Mouse (Mus musculus): ENCODE results near the gene Zfpl1.

The Zfpl1 gene

DNA sequence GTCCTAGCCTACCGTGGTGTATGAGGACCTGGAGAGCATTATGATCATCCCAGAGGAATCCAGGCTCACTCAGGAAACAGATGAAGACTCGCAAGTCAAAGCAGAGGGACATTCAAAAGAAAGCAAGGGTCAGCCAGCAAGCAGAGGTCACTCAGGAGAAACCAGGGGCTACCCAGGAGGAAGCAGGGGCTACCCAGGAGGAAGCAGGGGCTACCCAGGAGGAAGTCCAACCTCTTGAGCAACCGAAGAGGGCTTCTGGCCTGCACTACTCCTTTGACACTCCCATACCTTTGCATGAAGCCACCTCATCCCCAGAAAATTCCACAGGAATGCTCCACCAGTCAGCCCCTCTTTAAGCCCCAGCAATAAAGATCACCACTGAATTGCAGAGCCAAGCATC, 13.1 kb upstream of the Zfpl1 start:
- DNase-seq (ENCODE audit: low spot score), result no peak

DNA sequence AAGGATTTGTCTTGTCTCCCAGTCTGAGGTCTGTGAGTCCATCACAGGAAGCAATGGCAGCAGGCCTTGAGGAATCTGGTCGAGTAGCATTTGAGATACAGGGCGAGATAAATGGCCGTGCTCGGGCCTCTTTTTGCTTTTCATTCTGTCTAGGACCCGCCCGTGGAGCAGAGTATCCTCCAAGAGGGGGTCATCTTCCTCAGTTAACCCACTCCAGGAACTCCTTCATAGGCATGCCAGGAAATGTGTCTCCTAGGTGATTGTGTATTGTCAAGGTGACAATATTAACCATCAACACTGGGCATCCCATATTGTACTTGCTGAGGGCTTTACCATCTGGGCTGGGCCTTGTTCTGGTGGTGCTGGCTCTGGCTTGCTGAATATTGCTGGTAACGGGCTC, 9.4 kb upstream of the Zfpl1 start, which contains the start of gene AC131692.1:
AC131692.1 (plus strand) TSS at position 301 of the 400 bp plus-strand sequence.
- no peak for DNase-seq (ENCODE audit: low spot score)

DNA sequence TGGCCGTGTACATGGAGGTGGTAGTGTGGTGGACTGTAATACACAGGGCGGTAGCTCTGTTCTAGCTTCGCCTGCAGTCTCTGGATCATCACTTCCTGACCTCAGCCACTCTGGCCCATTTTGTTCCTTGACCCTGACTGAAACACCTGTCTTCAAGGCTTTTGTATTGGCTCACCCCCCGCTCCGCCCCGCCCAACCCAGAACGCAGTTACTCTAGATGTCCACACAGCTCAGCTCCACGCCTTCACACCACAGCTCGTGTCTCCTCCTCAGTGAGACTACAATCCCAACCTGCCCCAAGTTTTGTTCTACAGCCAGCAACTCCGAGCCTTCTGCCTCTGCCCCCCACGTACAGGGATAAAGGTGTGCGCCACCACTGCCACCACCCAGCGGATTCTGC, 4.1 kb upstream of the Zfpl1 start:
- DNase-seq (ENCODE audit: low spot score), result no peak

DNA sequence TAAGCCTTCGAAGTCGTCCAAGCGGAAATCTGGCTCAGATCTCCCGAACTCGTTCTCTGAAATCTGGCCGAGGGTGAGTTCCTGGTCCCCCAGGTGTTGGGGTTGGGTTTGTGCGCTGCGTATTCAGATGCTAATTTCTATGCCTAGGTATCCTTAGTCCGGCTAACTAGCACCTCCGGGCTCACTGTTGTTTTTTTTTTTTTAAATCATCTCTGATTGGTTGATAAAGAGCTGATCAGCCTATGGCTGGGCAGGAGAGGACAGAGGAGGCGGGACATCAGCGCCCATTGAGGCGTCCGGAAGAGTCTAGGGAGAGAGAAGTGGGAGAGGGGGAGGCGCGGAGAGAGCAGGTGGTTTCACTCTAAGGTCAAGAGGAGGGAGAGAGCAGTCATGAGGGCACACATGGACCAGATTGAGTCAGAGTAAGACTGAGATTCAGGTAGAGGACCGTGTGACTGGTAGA, 692 bp upstream of the Zfpl1 start:
- DNase-seq (ENCODE audit: low spot score), result peak; percentile 58

DNA sequence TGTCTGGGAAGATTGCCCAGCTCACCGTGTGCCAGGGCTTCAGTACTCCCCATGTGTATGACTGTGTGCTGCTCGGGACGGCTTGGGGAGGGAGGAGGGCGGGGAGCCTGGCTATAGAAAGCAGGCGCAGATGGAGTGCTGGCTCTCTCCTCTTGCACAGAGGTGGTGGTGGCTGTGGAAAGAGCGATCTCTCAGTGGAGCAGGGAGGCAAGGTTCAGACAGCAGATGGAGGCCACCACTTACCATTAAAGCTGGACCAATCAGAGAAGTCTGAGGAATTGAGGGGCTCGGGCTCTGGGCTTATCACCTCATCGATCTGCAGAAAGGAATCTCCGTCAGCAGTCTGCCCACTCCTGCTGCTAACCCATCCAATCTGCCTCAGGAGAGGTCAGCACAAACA, 2.6 kb downstream of the Zfpl1 start, which contains the start of gene Gm28374:
Gm28374 (minus strand) TSS at position 101 of the 400 bp plus-strand sequence.
- DNase-seq (ENCODE audit: low spot score), result no peak

DNA sequence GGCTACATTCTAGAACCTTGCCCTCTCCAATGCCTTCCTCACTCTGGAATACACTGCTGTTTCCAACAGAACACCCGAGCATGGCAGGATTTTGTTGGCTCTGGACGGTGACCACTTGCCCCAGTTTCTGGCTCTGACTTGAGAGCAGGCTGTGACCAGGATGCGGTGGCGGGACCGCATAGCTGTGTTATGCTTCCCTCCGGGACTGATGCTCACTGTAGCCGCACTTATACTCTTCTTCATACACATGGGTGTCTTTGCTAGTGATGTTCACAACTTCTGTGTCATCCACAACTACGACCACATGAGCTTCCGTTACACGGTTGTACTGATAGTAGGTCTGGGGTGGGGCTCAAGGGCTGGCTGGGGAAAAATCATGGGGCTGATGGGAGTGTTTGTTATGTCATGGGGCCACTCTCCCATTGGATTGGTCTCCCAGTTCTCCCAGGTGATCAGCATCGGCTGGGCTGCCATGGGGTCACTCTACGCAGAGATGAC, 4.7 kb downstream of the Zfpl1 start, which contains the start of gene Tmem262:
Tmem262 (plus strand) TSS at position 51 of the 498 bp plus-strand sequence.
- DNase-seq (ENCODE audit: low spot score), result no peak

DNA sequence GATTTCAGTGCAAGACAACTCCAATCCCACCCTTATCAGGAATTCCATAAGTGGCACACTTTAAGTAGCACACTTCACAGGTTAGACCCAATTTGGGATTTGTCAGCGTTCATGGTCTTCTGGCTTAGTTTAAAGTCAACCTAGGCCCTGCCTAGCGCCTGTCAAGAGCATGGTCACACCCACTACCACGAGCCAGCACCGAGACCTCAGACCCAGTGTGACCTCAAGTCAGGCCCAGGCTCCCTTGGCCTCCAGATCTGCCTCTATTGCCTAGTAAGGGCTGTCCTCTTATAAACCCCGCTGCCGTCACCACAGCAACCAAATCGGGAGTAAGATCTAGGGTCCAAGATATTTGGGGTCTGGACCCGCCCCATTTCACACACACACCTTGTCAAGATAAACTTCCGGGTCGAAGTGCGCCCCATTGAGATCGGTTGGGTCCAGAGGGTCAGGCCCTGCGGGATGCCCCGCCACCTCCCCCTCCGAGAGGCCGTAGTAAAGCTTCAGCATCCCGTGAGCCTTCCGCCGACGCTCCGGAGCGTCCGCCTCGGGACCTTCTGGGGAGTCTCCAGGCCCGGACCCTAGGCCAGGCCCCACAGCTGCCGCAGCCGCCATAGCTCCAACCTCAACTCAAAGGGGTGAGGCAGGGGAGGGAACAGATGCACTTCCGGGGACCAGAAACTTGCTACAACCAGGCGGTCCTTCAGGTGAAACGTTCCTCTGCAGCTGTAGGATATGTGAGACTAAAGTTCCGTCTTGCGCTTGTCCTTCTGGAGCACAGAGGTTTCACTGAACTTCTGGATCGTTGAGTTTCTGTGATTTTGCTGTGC, 8.0 kb downstream of the Zfpl1 start, which contains the start of gene Vps51:
Vps51 (minus strand) TSS at position 668 of the 830 bp plus-strand sequence.
- peak; percentile 84 for DNase-seq (ENCODE audit: low spot score)

DNA sequence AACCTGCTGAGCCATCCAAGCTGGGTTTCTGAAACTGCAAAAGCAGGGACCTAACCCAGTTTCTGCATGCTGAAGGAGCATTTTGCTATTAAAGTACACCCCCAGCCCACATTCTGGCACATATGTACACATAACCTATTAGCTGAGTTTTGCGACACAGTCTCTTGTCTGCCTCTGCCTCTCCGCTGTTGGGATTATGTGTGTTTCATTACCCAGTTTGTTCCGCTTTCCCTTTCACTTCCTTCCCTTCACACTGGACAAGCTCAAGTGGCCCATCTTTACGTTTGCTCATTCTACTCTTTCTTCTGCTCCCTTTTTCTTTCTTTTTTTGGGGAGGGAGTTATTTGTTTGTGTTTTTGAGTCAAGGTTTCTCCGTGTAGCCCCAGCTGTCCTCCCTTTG, 10.9 kb downstream of the Zfpl1 start:
- DNase-seq (ENCODE audit: low spot score), result no peak

DNA sequence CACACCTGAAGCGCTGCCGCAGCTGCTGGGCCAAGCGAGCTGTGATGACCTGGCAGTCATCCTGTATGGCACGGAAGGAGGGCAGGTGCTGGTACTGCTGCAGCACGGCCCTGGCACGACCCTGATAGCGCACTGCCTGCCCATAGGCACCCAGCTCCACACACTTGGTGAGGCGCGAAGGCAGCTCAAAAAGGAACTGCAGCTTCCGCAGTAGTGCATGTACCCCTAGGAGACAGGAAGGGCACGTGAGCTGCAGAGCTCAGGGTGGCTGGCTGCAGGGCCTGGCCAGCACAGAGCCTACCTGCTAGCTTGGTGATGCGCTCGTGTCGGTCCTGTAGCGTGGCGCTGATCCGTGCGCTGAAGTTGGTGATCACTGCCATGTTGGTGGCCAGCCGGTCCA, 13.5 kb downstream of the Zfpl1 start:
- no peak for DNase-seq (ENCODE audit: low spot score)

DNA sequence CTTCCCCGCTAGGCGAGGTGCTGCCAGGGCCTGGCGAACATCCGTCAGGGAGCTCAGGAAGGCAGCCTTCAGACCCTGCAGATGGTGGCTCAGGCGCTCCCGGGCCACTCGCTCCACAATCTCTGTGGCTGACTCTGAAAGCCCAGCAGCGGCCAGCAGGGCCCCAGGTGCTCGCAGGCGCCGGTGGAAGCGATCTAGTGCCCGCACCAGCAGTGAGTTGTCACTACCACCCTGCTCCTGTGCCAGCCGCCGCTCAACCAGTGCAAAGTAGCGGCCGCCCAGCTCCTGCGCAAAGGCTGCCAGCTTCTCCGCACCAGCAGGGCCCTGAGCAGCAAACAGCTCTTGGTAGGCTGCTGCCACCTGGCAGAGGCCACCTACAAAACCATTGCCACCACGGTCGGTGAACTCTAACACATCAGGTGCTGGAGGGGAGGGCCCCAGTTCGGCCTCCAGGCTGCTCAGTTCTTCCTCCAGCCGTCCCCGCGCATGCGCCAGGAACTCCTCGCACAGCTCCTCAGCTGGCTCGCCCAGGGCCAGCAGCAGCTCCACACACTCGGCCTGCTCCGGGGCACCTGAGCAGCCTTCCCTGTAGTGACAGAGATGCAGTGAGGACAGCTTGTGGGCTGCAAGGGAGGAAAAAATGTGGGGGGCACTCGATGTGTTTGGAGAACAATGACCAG, 14.0 kb downstream of the Zfpl1 start:
- DNase-seq (ENCODE audit: low spot score), result no peak

DNA sequence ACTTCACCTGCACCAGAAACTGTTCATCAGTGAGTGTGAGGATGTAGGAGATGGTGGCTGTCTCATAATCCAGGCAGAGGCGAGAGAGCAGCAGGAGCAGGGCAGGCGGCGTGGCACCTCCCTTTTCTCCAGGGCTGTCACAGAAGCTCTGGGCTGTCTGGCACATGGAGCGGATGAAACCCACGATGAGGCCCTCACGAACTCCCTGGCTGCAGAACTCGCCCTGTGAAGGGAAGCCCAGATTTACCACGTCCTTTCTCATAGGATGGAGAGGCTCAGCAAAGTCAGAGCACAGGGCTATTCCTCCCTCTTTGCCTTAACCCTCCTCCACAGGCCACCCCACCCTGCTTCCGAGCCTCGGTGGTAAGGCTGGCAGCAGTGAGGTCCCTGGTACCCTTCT, 14.9 kb downstream of the Zfpl1 start:
- DNase-seq (ENCODE audit: low spot score), result no peak

DNA sequence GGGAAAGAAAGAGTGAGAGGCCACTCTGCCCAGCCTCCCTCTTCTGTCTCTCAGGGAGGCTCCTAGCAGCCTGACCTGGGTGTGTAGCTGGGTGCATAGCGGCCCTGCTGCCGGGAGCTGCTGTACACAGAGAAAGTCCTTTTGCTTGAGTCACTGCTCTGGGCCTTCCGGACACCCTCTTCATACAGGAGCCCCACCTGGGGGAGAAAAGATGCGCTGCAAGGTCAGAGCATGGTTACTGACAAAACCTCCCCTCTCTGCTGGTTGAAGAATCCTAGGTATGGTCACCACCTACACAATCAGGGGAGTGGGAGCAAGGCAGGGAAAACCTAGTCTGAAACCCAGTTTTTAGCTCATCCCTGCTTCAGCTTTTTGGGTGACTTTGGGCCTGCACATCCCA, 15.8 kb downstream of the Zfpl1 start:
- DNase-seq (ENCODE audit: low spot score), result peak; percentile 25

DNA sequence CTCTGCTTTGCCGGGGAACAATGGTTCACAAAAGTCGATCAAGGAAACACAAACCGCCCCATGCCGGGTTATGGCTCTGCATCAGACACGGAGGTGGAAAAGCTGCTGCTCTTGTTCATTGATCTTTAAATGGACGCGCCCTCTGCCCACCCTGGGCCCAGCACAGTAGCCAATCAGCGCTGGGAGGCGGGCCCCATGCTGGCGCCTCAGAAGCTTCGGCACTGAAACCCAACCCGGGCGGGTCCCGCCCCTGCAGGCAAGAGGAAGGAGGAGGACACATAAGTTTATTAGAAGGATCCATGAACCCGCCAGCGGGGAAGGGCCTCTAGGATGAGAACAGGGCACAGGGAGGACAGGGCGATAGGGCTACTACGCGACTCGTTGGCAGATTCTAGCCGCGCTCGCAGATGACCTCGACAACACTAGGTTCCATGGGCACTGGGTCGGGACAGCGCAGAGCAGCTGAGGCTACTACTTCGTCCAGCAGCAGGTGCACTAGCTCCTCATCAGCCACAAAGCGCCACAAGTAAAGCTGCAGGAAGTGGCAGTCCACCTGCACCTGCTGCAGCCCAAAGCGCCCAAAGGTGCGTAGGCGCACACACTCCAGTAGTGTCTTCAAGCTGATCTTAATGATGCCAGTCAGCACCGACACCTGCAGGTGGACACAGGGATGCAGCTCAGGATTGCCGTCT, 16.9 kb downstream of the Zfpl1 start, which contains the start of gene Tm7sf2:
Tm7sf2 (minus strand) TSS at position 650 of the 692 bp plus-strand sequence.
- peak; percentile 94 for DNase-seq (ENCODE audit: low spot score)

DNA sequence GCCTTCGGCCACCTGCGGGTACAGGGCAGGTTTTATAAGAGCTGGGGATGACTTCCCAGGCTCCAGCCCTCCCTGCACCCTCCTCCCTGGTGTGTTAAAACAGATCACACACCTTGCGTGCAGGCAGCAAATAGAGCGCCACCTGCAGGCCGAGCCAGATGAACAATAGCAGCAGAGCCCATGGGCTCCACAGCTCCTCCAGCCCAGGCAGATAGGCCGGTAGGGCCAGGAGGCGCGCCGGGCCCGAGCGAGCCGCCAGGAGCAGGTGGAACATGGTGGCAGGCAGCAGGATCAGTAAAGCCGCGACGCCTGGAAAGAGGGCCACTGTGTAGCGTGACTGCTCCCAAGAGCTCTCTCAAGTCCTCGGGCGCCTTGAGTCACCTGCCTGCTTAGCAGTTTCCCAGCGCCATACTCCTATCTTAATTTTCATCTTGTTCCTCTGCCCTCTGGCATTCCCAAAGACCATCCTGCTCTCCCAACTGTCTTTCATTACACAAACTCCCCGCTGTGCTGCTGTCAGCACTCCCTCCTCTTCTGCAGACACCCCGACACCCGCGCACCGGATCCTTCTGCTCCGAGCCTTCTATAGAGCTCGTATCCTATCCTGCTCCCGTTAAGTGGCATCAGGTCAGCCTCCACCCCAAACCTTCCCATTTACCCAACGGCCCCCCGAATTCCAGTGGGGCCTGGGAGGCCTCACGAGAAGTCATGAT, 17.6 kb downstream of the Zfpl1 start:
- DNase-seq (ENCODE audit: low spot score), result peak; percentile 86

DNA sequence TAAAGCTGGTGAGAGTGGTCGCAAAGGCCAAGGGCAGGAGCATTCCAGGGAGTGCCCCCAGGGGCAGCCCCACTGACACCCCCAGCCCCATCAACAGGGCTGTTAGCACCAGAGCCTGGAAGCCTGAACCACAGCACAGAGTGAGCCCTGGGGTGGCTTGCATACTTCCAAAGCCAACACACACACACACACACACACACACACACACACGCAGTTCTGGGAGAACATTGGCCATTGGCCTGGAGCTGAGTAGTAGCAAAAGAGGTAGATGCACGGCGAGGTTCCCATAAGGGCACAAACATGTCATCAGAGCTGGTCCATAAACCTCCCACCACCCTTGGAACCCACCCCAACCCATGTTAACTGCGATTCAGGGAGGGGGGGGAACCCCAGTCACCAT, 18.2 kb downstream of the Zfpl1 start:
- no peak for DNase-seq (ENCODE audit: low spot score)

DNA sequence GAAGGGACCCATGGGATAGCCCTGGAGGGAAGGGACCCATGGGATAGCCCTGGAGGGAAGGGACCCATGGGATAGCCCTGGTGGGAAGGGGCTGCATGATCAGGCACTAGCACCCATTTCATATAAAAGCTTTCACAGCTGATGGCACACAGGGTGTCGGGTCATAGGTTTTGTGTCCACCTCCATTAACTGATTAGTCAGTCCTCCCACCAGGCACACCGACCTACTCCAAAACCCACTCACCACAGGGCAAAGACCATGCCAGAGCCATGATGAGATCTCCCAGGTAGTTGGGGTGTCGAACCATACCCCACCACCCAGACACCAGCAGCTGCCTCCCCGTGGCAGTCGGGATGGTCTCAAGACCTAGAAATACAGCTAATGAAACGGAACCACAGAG, 21.7 kb downstream of the Zfpl1 start:
- no peak for DNase-seq (ENCODE audit: low spot score)

DNA sequence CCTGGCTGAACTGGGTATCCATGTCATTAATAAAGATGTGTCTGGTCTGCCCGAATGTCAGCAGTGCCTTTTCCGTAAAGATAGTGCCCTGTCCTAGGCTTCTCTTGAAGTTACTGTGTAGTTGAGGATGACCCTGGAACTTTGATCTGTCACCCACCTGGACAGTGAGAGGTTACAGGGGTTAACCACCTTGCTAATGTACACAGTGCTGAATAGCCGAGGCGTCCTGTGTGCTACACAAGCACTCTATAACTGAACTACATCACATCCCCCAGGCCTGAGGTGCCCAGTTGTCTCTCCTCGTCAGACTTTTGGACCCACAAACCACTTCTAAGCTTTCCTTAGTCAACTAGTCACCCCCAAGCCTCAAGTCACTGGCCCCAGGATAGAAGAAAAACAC, 22.3 kb downstream of the Zfpl1 start:
- no peak for DNase-seq (ENCODE audit: low spot score)

DNA sequence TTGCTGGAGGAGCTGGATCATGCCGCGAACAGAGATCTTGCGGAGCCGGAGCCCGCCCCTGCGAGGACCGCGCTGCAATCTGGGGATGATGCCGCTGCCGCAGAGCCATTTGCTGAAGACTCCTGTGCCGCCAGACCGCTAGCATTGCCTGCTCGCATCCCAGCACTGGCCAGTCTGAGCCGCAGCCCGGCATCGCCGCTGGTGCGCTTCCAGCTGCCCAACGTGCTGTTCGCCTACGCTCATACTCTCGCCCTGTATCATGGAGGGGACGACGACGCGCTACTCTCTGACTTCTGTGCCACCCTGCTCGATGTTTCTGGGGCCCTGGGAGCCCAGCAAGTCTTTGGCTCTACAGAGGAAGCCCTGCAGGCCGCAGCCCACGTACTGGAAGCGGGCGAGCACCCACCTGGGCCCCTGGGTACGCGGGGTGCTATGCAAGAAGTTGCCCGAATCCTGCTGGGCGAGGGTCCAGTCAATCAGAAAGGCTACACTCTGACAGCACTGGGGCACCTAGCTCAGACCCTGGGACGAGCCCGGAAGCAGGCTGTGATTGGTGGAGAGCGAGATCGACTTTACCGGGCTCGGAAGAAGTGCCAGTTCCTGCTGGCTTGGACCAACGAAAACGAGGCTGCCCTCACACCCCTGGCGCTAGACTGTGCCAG, 23.0 kb downstream of the Zfpl1 start:
- peak; percentile 57 for DNase-seq (ENCODE audit: low spot score)

DNA sequence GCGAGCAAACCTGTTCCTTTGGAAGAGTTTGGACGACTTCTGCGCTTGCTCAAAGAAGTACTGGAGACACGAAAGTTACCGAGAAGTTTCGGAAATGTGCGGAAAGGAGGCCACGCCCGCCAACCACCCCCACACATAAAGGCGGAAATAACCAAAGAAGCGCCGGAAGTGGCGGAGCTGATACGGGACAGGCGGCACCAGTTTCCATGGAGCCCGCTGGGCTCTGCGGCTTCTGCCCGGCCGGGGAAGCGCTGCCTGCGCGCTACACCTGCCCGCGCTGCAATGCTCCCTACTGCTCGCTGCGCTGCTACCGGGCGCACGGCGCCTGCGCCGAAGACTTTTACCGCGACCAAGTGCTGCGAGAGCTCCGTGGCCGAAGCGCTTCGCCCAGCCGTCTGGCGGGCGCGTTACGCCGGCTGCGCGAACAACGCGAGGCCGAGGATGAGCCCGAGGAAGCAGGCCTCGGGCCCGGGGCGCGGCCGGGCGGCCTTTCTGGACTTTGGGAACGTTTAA, 23.7 kb downstream of the Zfpl1 start, which contains the start of gene Znhit2:
Znhit2 (plus strand) TSS at position 172 of the 513 bp plus-strand sequence.
- DNase-seq (ENCODE audit: low spot score), result peak; percentile 95

DNA sequence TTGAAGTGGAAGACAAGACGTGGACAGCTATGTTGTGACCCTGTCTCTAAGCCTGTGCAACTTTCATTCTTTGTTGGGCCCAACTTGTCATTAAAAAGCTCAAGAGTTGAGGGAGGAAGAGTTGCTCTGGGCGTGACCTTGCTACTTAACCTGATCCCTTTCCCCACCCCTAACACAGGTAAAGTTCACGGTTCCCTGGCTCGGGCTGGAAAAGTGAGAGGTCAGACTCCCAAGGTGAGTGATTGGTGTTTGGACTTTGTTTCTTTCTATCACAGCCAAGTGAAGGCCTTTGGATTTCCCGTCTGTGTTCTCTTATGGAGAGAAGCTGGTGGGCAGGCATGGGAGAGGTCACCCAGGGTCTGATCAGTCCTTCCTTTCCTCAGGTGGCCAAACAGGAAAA, 25.8 kb downstream of the Zfpl1 start:
- no peak for DNase-seq (ENCODE audit: low spot score)

DNA sequence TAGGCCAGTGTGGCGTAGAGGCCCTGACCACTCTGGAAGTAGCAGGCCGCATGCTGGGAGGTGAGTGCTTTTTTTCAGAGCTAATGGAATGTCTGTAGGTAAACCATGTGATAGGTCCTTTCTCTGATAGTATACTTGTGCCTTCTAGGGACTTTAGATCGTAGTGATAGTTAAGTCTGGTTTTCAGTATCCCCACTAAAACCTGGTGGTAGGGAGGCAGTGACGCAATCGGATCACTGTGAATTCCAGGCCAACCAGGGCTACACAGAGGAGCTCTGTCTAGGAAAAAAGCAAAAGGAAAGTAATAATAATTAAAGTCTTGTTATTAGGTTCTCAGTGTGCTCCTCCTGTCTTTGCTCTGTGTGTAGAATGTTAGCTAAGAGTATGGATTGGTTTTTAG, 26.2 kb downstream of the Zfpl1 start:
- no peak for DNase-seq (ENCODE audit: low spot score)

Data from urinary bladder, postnatal 14 days (tissue).